Mouse (Mus musculus) spleen, postnatal 4 days (tissue): Measurements from ENCODE around the gene Ankrd44.

Experiments used
- DNase-seq, 2 experiments: peaks; one replicate each; pipeline ENCODE4 v3.0.0; 2022; ENCODE audit warnings: low spot score in 2 of 2

The Ankrd44 gene

DNA sequence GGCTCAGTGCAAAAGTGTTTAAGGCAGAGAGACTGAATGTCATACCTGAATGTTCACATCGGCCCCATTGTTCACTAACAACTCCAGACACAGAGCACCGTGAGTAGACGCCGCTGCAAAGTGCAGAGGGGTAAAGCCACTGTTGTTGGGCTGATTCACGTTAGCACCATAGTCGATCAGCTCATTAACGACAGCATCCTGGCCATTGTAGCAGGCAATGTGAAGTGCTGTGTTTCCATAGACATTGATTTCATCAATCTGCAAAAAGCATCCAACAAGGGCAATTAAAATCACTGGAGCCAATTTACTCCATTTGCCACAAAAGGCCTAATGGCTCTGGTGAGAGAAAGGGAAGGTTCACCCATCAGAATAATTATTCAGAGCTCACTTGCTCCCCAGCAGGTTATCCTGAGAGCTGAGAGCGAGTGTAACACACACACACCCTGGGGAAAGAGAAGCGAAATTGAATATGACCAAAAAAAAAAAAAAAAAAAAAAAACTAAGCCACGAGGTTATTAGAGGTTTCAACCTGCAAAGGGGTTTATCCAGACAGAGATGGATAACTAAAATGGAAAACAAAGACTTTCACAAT lies 163.9 kb downstream of the Ankrd44 start:
- no peak for DNase-seq

DNA sequence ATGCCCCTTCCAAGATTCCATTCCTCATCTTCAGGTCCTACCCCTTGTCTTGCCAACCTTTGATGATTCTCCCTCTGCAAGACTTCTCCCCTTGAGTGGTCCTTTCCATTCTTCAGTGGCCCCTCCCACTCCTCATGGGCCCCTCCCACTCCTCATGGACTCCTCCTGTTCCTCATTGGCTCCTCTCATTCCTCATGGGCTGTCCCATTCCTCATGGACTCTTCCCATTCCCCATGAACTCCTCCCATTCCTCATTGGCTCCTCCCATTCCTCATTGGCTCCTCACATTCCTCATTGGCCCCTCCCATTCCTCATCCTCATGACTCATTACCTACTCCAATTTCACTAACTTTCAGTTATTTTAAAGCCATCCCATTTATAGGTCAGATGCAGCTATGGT lies 166.3 kb downstream of the Ankrd44 start:
- no peak for DNase-seq

DNA sequence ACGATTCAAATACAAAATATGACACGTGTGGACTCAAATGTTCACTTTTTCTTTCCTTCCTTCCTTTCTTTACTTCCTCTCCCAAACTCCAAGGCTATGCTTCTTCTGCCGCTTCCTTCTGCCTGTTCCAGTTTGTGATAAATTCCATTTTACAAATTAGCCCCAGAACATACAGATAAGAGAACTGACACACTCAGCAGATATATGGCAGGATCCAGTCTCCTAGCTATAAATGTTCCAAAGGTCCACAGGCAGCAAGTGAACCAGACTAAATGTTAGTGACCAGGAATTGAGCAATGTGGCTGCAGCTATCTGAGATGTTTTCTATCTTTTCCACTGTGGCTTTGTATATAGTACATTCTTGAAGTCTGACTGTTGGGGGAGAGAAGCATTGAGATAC lies 168.9 kb downstream of the Ankrd44 start:
- DNase-seq, result no peak

DNA sequence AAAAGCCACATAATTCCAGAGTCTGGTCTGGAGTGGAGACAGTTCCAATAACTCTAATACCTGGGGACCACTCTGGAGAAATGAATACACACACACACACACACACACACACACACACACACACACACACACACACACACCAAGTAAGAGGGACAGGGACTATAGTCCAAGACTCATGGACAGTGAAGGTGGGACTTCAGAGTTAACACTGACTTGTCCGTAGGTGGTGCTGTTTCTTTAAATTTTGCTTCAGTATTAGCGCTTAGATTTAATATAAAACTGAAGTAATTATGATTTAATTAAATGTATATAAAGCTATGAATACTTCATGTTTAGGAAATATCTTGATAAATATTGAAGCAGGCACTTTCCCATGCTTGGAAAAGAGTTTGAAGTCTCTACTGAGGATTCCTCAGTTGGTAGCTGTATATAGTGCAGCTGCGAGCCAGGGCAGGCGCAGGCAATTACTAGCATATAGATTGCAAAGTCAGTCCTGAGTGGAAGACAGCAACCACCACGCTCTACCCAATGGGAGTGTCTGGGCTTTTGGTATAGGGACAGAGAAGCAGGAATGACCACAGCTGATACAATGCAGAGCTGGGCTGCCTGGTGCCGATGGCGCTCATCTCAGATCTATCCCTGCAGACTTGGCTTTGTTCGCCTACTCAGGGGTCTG lies 170.4 kb downstream of the Ankrd44 start:
- no peak for DNase-seq

DNA sequence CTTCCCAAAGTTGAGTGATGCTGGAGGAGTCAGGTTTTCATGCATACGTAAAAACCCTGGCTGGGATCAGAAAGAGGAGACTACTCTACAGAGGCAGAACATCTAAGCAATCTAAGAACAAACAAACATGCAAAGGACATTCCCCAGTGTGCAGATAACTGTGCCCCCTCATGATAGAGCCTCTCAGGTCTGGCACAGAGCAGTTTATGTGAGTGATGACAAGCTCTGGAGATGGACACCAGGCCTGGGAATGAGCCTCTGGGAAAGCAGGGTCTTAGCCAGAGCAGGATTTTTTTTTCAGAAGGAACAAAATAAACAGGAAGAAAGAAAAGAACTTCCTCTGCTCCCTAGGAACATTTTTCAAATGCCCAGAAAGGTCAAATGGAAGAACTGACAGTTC lies 176.2 kb downstream of the Ankrd44 start:
- no peak for DNase-seq

DNA sequence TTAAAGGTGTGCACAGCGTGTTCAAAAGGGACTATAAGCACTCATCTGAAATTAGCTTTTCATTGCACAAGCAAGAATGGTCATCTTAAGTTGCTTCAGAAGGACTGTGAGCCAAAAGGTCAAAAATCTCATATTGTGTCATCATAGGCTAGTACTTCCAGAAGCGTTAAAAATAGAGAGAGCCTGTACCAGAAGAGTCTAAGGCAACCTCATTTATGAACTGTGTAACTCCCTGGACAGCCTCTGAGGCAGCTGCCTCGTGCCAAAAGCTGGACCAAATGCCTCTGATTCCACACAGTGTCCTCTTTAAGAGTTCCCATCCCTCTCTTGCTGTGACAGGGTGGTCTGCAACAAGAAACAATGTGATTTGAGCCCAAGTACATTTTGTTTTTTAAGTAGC lies 176.7 kb downstream of the Ankrd44 start:
- DNase-seq, result no peak

DNA sequence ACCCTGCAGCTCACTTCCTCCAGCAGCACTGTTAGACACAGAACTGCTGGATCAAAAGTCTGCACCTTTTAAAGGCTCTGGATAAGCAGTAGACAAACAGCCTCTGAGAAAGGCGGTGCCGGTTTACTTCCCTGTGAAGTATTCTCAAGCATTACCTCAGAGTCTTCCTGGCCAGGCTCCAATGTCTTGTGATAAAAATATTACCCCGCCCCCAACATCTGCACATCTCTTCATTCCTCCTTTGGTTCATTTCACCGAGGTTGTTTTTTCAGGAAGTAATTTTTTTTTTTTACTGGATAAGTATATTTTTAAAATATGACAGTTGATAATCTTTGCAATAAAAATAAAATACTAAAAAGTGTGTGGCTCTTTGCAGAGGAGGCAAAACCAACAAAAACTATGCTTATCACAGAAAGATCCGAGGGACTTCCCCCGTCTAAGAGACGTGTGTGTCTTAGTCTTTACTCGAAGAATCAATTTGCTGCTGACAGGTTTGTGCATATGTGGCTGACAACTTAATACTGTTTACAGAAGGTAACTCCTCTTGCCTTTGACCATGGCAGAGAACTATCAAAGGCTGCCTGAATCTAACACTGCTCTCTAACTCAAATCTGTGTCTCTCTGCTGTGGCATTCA lies 178.3 kb downstream of the Ankrd44 start:
- no peak for DNase-seq

DNA sequence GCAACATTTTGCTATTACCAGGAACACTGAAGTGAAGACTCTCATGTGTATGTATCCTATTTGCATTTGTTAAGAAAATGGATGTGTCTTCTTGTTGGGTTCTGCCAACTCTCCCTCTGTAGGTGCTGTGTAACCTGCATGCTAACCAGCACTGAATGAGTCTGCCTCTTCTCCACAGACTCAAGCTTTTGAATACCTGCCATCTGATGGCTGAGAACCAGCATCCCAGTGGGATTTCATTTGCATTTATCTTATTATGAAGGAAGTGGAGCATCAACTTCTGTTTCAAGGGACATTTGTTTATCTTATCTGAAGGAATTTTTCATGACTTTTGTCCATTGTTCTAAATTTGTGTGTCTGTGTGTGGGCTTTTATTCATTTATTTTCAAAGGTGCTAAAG lies 180.5 kb downstream of the Ankrd44 start:
- DNase-seq, result no peak

DNA sequence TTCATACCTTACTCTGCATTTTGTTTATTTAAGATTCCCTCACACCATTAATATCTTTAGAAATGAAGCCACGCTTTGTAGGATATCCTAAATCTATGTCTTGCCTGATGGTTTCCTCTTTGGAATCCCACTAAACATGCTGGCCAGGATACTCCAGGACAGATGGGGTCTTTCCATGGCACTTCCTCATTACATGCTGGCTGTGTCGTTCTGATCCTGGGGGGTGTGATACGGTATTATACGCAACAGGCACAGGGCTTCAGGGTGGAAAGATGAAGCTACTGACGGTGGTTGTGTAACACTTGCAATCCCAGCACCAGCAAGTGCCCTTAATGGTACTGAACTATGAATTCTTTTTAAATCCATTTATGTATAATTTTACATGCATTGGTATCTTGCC lies 182.0 kb downstream of the Ankrd44 start:
- no peak for DNase-seq

DNA sequence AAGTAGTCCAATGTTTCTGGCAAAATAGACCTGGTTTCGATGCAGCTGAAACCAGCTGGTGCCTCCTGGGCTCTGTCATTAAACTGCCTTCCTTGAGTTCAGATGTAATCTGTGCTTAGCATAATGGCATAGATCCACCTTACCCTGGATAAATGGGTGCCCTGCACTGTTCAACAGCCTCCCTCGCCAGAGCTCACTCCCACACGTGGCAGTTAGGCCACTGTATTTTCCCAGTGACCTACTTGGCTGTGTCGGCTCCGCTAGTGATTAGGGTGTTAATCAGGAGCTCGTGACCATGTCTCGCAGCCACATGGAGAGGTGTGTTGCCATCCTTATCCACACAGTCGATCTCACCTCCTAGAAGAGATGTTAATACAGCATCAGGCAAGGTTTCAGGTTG lies 183.1 kb downstream of the Ankrd44 start:
- no peak for DNase-seq

DNA sequence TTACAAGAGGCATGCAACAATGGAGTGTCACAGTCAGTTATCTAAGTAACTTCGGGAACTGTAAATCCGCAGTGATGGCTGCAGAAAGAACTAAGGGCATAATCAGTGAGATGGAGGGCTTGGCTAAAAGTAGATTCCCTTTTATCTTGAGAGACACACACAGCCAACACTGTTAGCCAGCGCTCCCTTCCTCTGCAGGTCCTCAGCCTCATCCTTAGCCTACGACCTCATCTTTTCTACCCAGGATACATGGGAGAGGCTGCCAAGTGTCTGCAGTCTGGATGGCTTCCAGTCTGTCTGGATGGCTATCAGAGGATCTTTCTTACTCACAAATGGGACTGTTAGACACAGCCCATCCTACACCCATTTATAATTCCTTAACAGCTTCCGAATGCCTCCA lies 185.3 kb downstream of the Ankrd44 start:
- no peak for DNase-seq

DNA sequence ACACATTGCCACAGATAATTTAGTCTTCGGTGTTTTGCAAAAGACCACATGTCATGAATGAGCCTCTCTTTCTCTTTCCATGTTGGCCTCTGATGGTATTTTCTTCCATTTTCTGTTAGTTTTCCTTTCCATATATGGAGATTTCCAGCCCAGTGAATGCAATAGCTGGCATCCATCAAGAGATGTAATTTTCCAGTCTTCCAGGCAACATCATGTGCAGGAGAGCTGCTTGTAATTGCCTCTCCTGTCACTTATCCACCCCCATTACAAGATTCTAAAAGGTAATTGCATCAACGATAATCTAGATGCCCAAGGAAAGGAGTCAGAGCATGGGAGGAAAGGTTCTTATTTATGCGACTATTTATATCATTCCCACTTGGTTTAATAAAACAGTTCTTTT lies 188.7 kb downstream of the Ankrd44 start:
- no peak for DNase-seq

DNA sequence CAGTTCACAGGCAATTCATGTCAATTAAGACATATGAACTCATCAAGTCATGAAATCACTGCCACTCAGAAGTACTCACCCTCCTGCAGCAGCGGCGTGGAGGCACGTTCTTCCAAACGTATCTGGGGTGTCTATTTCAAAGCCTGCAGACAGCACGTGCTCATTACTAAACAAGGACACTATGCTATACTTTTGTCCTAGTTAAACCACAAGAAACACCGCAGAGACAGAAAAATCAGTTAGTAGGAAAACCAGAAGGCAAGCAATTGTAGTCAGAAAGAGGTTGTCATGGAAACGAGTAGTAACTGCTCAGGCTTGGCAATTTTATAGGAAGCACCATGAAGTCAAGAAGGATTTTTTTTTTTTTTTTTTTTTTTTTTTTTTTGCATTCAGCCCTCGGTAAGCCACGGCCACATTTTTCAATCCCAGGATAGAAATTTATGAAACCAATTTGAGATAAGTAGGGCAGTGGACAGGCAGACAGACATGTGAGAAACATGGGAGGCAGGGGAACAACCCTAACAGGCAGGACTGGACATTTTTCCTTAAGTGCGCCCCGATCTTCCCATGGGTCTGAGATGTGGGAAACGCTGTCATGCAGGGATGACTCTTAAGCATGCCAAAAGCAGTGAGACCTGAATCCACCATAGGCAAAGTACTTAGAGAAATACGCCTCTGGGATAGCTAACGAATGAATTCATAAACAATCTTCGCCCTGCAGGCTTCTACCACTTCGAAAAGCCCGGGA lies 191.1 kb downstream of the Ankrd44 start:
- DNase-seq, result no peak

DNA sequence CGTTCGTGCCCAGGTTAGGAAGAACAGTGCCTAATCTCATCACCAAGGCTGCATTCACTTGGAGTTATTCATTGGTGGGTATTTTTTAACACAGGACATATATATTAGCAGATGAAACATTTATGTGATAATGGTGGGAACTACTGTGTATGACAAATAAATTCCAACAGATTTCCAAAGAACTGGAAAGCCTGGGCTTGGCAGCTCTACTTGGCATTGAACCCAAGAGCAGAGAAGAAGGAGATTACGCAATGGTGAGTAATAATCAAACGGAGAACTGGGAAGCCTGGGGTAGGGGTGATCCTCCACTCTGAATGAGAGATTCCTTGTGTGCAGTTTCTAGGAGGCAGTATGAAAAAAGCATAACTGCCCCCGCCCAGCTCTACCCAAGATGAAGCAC lies 196.9 kb downstream of the Ankrd44 start:
- no peak for DNase-seq

DNA sequence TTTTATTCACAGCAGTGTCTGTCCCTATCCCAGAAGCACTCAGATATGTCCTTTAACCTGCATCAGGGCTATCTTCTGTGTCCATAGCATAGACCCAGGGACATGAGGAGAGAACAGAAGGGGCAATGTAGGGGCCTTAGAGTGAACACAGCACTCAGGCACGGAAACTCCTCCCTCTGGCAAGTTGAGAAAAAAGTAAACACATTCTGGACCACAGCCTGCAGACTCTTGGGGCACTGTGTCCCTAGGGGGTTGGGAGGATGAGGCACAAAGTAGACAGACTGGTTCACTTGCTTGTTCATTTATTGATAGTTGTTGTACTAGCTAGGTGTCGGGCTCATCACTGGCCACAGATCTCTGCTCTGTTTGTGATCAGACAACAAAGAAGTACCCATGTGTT lies 199.6 kb downstream of the Ankrd44 start:
- no peak for DNase-seq

DNA sequence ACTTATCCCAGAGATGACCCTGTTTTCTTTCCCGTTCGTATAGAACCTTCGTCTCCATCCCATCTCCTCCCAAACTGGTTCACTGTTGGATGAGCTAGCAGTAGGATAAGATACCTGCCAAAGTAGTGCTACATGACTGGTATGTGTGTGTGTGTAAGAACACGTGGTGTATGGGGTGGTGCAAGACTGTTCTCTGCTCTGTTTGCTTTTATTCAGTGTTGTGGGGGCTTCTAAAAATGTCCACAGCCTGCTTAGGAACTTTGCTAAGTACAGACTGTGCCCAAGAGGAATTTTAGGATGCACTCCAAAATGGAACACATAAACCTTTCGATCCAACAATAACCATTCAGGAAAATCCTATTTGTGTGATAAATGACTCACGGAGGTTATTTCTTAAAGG lies 209.3 kb downstream of the Ankrd44 start:
- no peak for DNase-seq

DNA sequence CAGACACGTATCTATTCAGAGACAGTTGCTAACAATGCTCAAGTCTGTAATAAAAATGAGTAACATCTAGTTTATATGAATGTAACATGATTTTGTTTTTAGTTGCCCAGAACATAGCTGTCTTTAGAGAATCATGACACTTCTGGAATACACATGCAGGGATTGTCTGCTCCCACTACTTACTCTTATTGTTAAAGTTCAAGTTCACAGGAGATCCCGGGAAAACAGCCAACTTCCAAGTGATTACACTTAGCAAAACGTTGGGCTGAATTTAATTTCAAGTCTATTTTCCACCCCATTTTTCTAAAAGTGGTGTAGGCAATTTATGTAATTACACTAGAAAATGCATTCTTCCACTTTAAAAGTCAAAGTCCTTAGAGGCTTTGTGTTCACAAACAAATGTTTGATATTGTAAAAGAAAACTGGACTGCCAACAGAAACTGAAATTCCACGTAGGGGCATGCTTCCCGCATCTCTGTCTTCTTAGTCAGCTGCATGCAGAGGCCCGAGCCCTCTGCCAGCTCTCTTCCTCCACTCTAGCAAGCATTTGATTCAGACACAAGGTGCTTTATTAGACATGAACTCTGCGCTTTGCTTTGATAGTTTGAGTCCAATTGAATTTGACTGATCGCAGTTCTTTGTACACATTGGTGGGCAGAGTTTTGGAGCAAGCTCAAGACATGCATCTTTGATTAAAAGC lies 211.0 kb downstream of the Ankrd44 start:
- no peak for DNase-seq

DNA sequence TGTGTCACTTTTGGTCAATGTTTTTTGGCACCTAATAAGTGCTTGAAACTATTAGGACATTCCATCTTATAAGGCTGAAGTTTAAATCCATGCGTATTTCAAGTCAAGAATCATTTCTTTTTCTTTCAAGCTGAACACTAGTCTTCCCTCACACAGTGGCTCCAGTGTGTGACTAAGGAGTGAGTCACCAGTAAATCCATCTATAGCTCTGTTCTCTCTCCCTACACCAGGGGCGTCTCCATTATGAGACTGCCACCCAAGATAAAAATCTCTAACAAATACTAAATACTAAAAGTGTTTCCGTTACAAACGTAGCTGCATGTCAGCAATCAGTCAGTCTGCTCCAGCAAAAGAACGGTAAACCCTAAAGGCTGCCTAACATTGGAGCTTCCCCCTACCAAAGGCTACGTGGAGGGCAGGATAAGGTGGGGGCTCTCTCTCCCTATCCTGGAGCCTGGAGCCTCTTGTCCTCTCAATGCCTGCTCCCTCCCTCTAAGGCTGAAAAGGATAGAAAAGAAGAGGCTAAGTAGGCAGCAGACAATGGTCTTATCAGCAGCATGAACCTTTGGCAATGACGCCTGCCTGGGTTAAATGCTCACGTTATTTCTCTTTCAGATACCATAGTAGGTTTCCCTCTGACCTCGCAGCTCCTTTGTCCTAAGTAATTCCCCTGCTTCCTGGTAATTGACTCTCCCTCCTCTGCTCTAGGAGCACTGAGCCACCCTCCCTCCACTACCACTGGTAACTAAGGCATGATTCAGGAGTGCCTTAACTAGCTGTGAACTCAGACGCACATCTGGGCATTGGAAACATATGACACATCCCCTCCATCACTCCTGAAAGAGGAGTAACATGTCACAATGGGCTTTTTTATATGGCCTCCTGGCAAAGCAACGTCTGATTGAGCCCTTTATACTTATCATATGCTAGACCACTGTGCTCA lies 212.7 kb downstream of the Ankrd44 start:
- DNase-seq, result no peak

DNA sequence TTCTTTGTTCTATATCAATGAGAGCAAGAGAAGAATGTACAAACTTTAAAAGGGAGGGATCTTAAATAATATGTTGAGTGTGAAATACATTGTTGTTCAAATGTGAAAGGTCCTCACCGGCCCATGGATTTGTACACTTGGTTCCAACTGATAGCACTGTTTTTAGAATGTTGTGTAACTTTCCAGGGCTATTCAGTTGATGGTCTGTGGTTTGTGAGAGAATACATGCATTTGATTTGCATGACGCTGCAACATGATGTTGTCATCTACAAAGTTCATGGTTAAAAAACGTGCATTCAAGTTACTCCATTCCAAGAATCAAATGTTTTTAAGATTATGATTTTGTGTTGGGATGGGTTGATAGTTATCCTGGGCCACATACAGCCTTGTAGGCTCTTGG lies 214.6 kb downstream of the Ankrd44 start:
- DNase-seq, result no peak

DNA sequence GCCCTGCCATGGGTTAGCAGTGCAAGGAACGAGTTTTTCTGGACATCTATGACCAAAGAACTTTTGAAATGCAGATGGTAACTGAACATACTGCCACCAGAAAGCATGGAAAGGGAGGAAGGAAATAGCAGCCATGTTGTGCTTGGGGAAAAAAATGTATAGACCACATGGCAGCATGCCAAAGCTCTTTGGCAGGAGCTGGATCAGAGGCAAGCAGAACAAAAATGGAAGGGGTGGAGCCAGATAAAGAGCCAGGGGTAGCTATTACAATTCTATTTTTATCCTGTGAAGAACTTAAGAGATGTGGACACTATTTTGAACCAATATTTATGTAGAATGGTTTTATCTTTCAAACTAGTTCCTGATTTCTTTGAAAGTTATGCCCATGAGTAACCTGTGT lies 215.6 kb downstream of the Ankrd44 start:
- DNase-seq, result no peak
